Mouse (Mus musculus) MEL (cell line): ENCODE results near the gene Vps4b. TPM values are rescaled to one million over a fixed set of nuclear protein-coding genes. Genes with fewer than 3 reads are reported as not detected.
A peak's percentile ranks its signal among the peaks of the same experiment; 100 is the strongest.

ENCODE experiments used
- DNase-seq: peaks from one replicate; pipeline ENCODE4 v3.0.0; 2011; ENCODE audit warnings: low read depth, low spot score
- H3K27ac ChIP-seq: 2 replicates; pipeline ENCODE4 v1.5.1; 2012; ENCODE audit warnings: low read depth, mild to moderate bottlenecking, control low read depth, low read length, moderate library complexity; ENCODE audit not compliant: control insufficient read depth
- H3K27me3 ChIP-seq, 2 experiments: fragments of 150-350 bp in 1 of 2; sonication (generic) in 1 of 2; 2 replicates each; pipeline ENCODE4 v1.6.1; 2012; ENCODE audit warnings: low read length in 2 of 2, mild to moderate bottlenecking in 2 of 2, improper control_type of control experiment in 1 of 2, moderate library complexity in 1 of 2; ENCODE audit not compliant: insufficient read depth in 2 of 2, control insufficient read depth in 1 of 2
- H3K36me3 ChIP-seq, 2 experiments: 2 replicates each; pipeline ENCODE4 v1.6.1; 2012 to 2014; ENCODE audit warnings: low read length in 2 of 2, improper control_type of control experiment in 1 of 2, inconsistent platforms in 1 of 2, mild to moderate bottlenecking in 1 of 2; ENCODE audit not compliant: insufficient read depth in 2 of 2, control insufficient read depth in 1 of 2
- H3K4me1 ChIP-seq, 2 experiments: fragments of 150-350 bp in 1 of 2; sonication (generic) in 1 of 2; 2 replicates each; pipeline ENCODE4 v1.6.1; 2012; ENCODE audit warnings: low read length in 2 of 2, improper control_type of control experiment in 1 of 2, mild to moderate bottlenecking in 1 of 2; ENCODE audit not compliant: insufficient read depth in 2 of 2, control insufficient read depth in 1 of 2
- H3K4me3 ChIP-seq, 2 experiments: fragments of 150-350 bp in 1 of 2; sonication (generic) in 1 of 2; 2 replicates each; pipeline ENCODE4 v1.5.1; 2012; ENCODE audit warnings: low read depth in 2 of 2, low read length in 2 of 2, mild to moderate bottlenecking in 2 of 2, moderate library complexity in 2 of 2, control low read depth in 1 of 2, improper control_type of control experiment in 1 of 2; ENCODE audit not compliant: control insufficient read depth in 1 of 2, insufficient read depth in 1 of 2
- H3K79me2 ChIP-seq: 2 replicates; pipeline ENCODE4 v1.6.1; 2012; ENCODE audit warnings: mild to moderate bottlenecking, low read length, moderate library complexity; ENCODE audit not compliant: control insufficient read depth, poor library complexity, insufficient read depth
- H3K9ac ChIP-seq: 2 replicates; pipeline ENCODE4 v1.6.1; 2012; ENCODE audit warnings: low read depth, mild to moderate bottlenecking, control low read depth, low read length, moderate library complexity; ENCODE audit not compliant: control insufficient read depth, poor library complexity, severe bottlenecking
- H3K9me3 ChIP-seq: fragments of 150-350 bp; sonication (generic); replicated peaks from 2 replicates; pipeline ENCODE4 v1.6.1; 2012; ENCODE audit warnings: mild to moderate bottlenecking, low read length, improper control_type of control experiment, moderate library complexity; ENCODE audit not compliant: insufficient read depth
- BHLHE40 ChIP-seq: IDR thresholded peaks from 2 replicates; pipeline ENCODE4 v1.6.1; 2012; ENCODE audit warnings: low read depth, mild to moderate bottlenecking, inconsistent platforms, low read length, improper control_type of control experiment, borderline replicate concordance
- CHD1 ChIP-seq: IDR thresholded peaks from 2 replicates; pipeline ENCODE4 v1.6.1; 2012; ENCODE audit warnings: low read depth, mild to moderate bottlenecking, inconsistent platforms, low read length, improper control_type of control experiment
- CHD2 ChIP-seq: IDR thresholded peaks from 2 replicates; pipeline ENCODE4 v1.6.1; 2011; ENCODE audit warnings: low read length, improper control_type of control experiment
- E2F4 ChIP-seq: IDR thresholded peaks from 2 replicates; pipeline ENCODE4 v1.6.1; 2011; ENCODE audit warnings: low read depth, low read length, improper control_type of control experiment, borderline replicate concordance
- ELF1 ChIP-seq: IDR thresholded peaks from 2 replicates; pipeline ENCODE4 v1.6.1; 2014; ENCODE audit warnings: low read depth, mild to moderate bottlenecking, inconsistent platforms, low read length, improper control_type of control experiment, moderate library complexity
- EP300 ChIP-seq, 2 experiments: IDR thresholded peaks; 2 replicates each; pipeline ENCODE4 v1.6.1; 2011; ENCODE audit warnings: improper control_type of control experiment in 2 of 2, low read length in 2 of 2, low read depth in 1 of 2, mild to moderate bottlenecking in 1 of 2
- GABPA ChIP-seq: IDR thresholded peaks from 2 replicates; pipeline ENCODE4 v1.6.1; 2012; ENCODE audit warnings: low read depth, mild to moderate bottlenecking, inconsistent platforms, low read length, improper control_type of control experiment, moderate library complexity
- GATA1 ChIP-seq: IDR thresholded peaks from 2 replicates; pipeline ENCODE4 v1.6.1; 2011; ENCODE audit warnings: low read depth, low read length, improper control_type of control experiment
- JUND ChIP-seq: IDR thresholded peaks from 2 replicates; pipeline ENCODE4 v1.6.1; 2011; ENCODE audit warnings: low read depth, mild to moderate bottlenecking, improper control_type of control experiment, low read length
- KAT2A ChIP-seq: conservative IDR thresholded peaks from 2 replicates; pipeline ENCODE4 v1.6.1; 2012; ENCODE audit warnings: low read depth, low read length, improper control_type of control experiment, inconsistent platforms
- MAX ChIP-seq: IDR thresholded peaks from 2 replicates; pipeline ENCODE4 v1.6.1; 2011; ENCODE audit warnings: low read length, improper control_type of control experiment
- MXI1 ChIP-seq: IDR thresholded peaks from 2 replicates; pipeline ENCODE4 v1.6.1; 2011; ENCODE audit warnings: mild to moderate bottlenecking, low read depth, low read length, improper control_type of control experiment
- MYB ChIP-seq: IDR thresholded peaks from 2 replicates; pipeline ENCODE4 v1.6.1; 2011; ENCODE audit warnings: mild to moderate bottlenecking, low read depth, low read length, improper control_type of control experiment
- NELFE ChIP-seq: IDR thresholded peaks from 2 replicates; pipeline ENCODE4 v1.6.1; 2011; ENCODE audit warnings: low read depth, low read length, improper control_type of control experiment
- POLR2A ChIP-seq, 2 experiments: IDR thresholded peaks; 2 replicates each; pipeline ENCODE4 v1.6.1; 2011 to 2012; ENCODE audit warnings: low read length in 2 of 2, mild to moderate bottlenecking in 2 of 2, control low read depth in 1 of 2, improper control_type of control experiment in 1 of 2, low read depth in 1 of 2, moderate library complexity in 1 of 2; ENCODE audit not compliant: control insufficient read depth in 1 of 2, insufficient read depth in 1 of 2, poor library complexity in 1 of 2
- POLR2AphosphoS2 ChIP-seq: IDR thresholded peaks from 2 replicates; pipeline ENCODE4 v1.6.1; 2011; ENCODE audit warnings: low read length, improper control_type of control experiment
- RAD21 ChIP-seq: IDR thresholded peaks from 2 replicates; pipeline ENCODE4 v1.6.1; 2011; ENCODE audit warnings: mild to moderate bottlenecking, low read depth, low read length, improper control_type of control experiment
- SIN3A ChIP-seq: IDR thresholded peaks from 2 replicates; pipeline ENCODE4 v1.6.1; 2012; ENCODE audit warnings: low read length, improper control_type of control experiment, inconsistent platforms
- TAL1 ChIP-seq: IDR thresholded peaks from 2 replicates; pipeline ENCODE4 v1.6.1; 2012; ENCODE audit warnings: mild to moderate bottlenecking, inconsistent platforms, low read length, moderate library complexity, mixed read lengths
- TBP ChIP-seq: IDR thresholded peaks from 2 replicates; pipeline ENCODE4 v1.8.0; 2011; ENCODE audit warnings: low read depth, low read length, improper control_type of control experiment
- UBTF ChIP-seq: IDR thresholded peaks from 2 replicates; pipeline ENCODE4 v1.6.1; 2012; ENCODE audit warnings: low read depth, mild to moderate bottlenecking, inconsistent platforms, low read length, improper control_type of control experiment, moderate library complexity, borderline replicate concordance; ENCODE audit not compliant: insufficient read depth
- USF2 ChIP-seq, 2 experiments: IDR thresholded peaks; 2 replicates each; pipeline ENCODE4 v1.6.1; 2011 to 2012; ENCODE audit warnings: improper control_type of control experiment in 2 of 2, low read length in 2 of 2, borderline replicate concordance in 1 of 2, inconsistent platforms in 1 of 2, low read depth in 1 of 2, mild to moderate bottlenecking in 1 of 2; ENCODE audit not compliant: insufficient read depth in 1 of 2
- ZMIZ1 ChIP-seq: IDR thresholded peaks from 2 replicates; pipeline ENCODE4 v1.6.1; 2012; ENCODE audit warnings: low read depth, mild to moderate bottlenecking, inconsistent platforms, low read length, improper control_type of control experiment, moderate library complexity
- ZNF384 ChIP-seq: IDR thresholded peaks from 2 replicates; pipeline ENCODE4 v1.6.1; 2012; ENCODE audit warnings: low read depth, mild to moderate bottlenecking, inconsistent platforms, low read length, improper control_type of control experiment
- polyA plus RNA-seq, 2 experiments: library from polyadenylated mRNA; stranded (reverse) in 1 of 2; unstranded in 1 of 2; fragments of >175 nt in 1 of 2; fragments of >200 nt in 1 of 2; gene quantifications; 2 replicates each; pipeline versions ENCODE4 v1.2.1 to v1.2.4; 2012; ENCODE audit warnings: low replicate concordance in 2 of 2, low read depth in 1 of 2; ENCODE audit not compliant: insufficient read length in 2 of 2, insufficient read depth in 1 of 2, missing spikeins in 1 of 2
- total RNA-seq: library from RNA; depleted of rRNA; stranded (reverse); fragments of 300-350 nt; gene quantifications from 2 replicates; pipeline ENCODE4 v1.2.3, GENCODE M21; 2012

Gene Vps4b
- total and polyA plus RNA-seq, 3 experiments, result 43.9 to 91.1 (median 80.4) TPM

GRCm38 (mm10) chr1:106799406-106799805 lies 2.9 kb upstream of the Vps4b start:
- Histone ChIP-seq H3K27ac (no peak overlapping the region), H3K4me1 (peaks cover 9 to 14% of the 10 kb centered on the region in 2 experiments), H3K9ac (no peak overlapping the region), H3K27me3 (no peaks in the 10 kb centered on the region), H3K36me3 (peaks cover 0 to 29% of the 10 kb centered on the region in 2 experiments; a peak in 2 of 4 replicates), H3K4me3 (no peak overlapping the region), H3K79me2 (peaks cover 18% of the 10 kb centered on the region), H3K9me3 (no peaks in the 10 kb centered on the region)
- DNase-seq, result peak; percentile 45
- no peak for TF ChIP-seq MAX
- no peak for TF ChIP-seq CHD1
- TF ChIP-seq JUND, result no peak
- no peak for TF ChIP-seq UBTF
- TF ChIP-seq GABPA, result no peak
- no peak for TF ChIP-seq ZMIZ1
- TF ChIP-seq TAL1, result no peak
- TF ChIP-seq POLR2AphosphoS2, result no peak
- no peak for TF ChIP-seq E2F4
- TF ChIP-seq ZNF384, result no peak

GRCm38 (mm10) chr1:106796987-106797779 lies 655 bp upstream of the Vps4b start:
- DNase-seq, result peak; percentile 85
- Histone ChIP-seq H3K4me3 (peak overlapping the region; percentile 59 to 99), H3K36me3 (peaks cover 2 to 47% of the 10 kb centered on the region in 2 experiments; a peak in 3 of 4 replicates), H3K9me3 (no peaks in the 10 kb centered on the region), H3K27ac (peak overlapping the region; percentile 77), H3K4me1 (peaks cover 17 to 20% of the 10 kb centered on the region in 2 experiments), H3K79me2 (peaks cover 36% of the 10 kb centered on the region), H3K9ac (peak overlapping the region; percentile 82), H3K27me3 (no peaks in the 10 kb centered on the region)
- TF ChIP-seq CHD2 (peak; percentile 36; the same call in 1 of the 2 replicates), ZNF384 (no peak), ELF1 (peak; percentile 74), POLR2A (IDR thresholded peaks at IDR 0.05; ENCODE audit: control insufficient read depth in 1 of 2, insufficient read depth in 1 of 2, low read depth in 1 of 2, low read length in 2 of 2, poor library complexity in 1 of 2) (peak; percentile 4 to 70; a peak in 1 of 4 replicates), GATA1 (no peak; the same call in 1 of the 2 replicates), MYB (no peak), SIN3A (peak; percentile 40; the same call in 1 of the 2 replicates), NELFE (peak; percentile 66; the same call in 1 of the 2 replicates), KAT2A (no peak), RAD21 (no peak), BHLHE40 (no peak), TBP (peak; percentile 79; the same call in 1 of the 2 replicates), UBTF (no peak), USF2 (IDR thresholded peaks at IDR 0.05; ENCODE audit: borderline replicate concordance in 1 of 2, insufficient read depth in 1 of 2, low read depth in 1 of 2, low read length in 2 of 2) (no peak), MXI1 (peak; percentile 28; the same call in 1 of the 2 replicates), POLR2AphosphoS2 (no peak; the same call in 1 of the 2 replicates), EP300 (IDR thresholded peaks at IDR 0.05; ENCODE audit: low read depth in 1 of 2, low read length in 2 of 2) (0 out of 4 replicates have a peak, but pooled peaks of 1 of the 2 experiments have one; percentile 10)
